Mouse (Mus musculus): ENCODE results near the gene Olfr713. TPM values are rescaled to one million over a fixed set of nuclear protein-coding genes. Genes with fewer than 3 reads are reported as not detected.

The Olfr713 gene
- not detected for polyA plus RNA-seq (2017; shearing (Covaris generic))

GRCm38 (mm10) chr7:107030874-107031273, at the start of gene Olfr713:
Gene Olfr713, plus strand, starts transcription at chr7:107031174.

GRCm38 (mm10) chr7:107005972-107006371, 25.0 kb upstream of the Olfr713 start, which contains the start of gene Olfr2:
Gene Olfr2, minus strand, starts transcription at chr7:107006072.

GRCm38 (mm10) chr7:107070681-107071080, 39.7 kb downstream of the Olfr713 start, which contains the start of gene Olfr714:
Gene Olfr714, plus strand, starts transcription at chr7:107070981.

Other genes starting within 250 kb of the Olfr713 start
- gene Olfr699, start 238.0 kb upstream of the Olfr713 start, polyA plus RNA-seq (2017; shearing (Covaris generic)), result not detected
- not detected for gene Olfr700, start 222.3 kb upstream of the Olfr713 start, polyA plus RNA-seq (2017; shearing (Covaris generic))
- not detected for gene Olfr701, start 217.0 kb upstream of the Olfr713 start, polyA plus RNA-seq (2017; shearing (Covaris generic))
- gene Olfr702, start 197.3 kb upstream of the Olfr713 start, polyA plus RNA-seq (2017; shearing (Covaris generic)), result not detected
- gene Olfr703, start 187.8 kb upstream of the Olfr713 start, polyA plus RNA-seq (2017; shearing (Covaris generic)), result not detected
- not detected for gene Olfr704, start 168.0 kb upstream of the Olfr713 start, polyA plus RNA-seq (2017; shearing (Covaris generic))
- not detected for gene Olfr705, start 154.3 kb upstream of the Olfr713 start, polyA plus RNA-seq (2017; shearing (Covaris generic))
- not detected for gene Olfr706, start 143.0 kb upstream of the Olfr713 start, polyA plus RNA-seq (2017; shearing (Covaris generic))
- gene Olfr707, start 129.9 kb upstream of the Olfr713 start, polyA plus RNA-seq (2017; shearing (Covaris generic)), result not detected
- gene Olfr1532-ps1, start 123.2 kb upstream of the Olfr713 start, polyA plus RNA-seq (2017; shearing (Covaris generic)), result not detected
- gene Olfr709-ps1, start 99.0 kb upstream of the Olfr713 start, polyA plus RNA-seq (2017; shearing (Covaris generic)), result not detected
- gene Olfr710, start 82.9 kb upstream of the Olfr713 start, polyA plus RNA-seq (2017; shearing (Covaris generic)), result not detected
- not detected for gene Olfr6, start 67.2 kb upstream of the Olfr713 start, polyA plus RNA-seq (2017; shearing (Covaris generic))
- not detected for gene Olfr711, start 55.7 kb upstream of the Olfr713 start, polyA plus RNA-seq (2017; shearing (Covaris generic))
- not detected for gene Olfr2, start 25.1 kb upstream of the Olfr713 start, polyA plus RNA-seq (2017; shearing (Covaris generic))
- not detected for gene Olfr714, start 39.8 kb downstream of the Olfr713 start, polyA plus RNA-seq (2017; shearing (Covaris generic))
- gene Olfr17, start 62.0 kb downstream of the Olfr713 start, polyA plus RNA-seq (2017; shearing (Covaris generic)), result not detected
- 0.14 TPM for gene Olfr715b, start 79.2 kb downstream of the Olfr713 start, polyA plus RNA-seq (2017; shearing (Covaris generic))
- not detected for gene Olfr715, start 99.9 kb downstream of the Olfr713 start, polyA plus RNA-seq (2017; shearing (Covaris generic))
- gene Olfr716, start 107.2 kb downstream of the Olfr713 start, polyA plus RNA-seq (2017; shearing (Covaris generic)), result not detected
- gene Nlrp14, start 135.8 kb downstream of the Olfr713 start, polyA plus RNA-seq (2017; shearing (Covaris generic)), result not detected
- not detected for gene Rbmxl2, start 178.3 kb downstream of the Olfr713 start, polyA plus RNA-seq (2017; shearing (Covaris generic))